Mouse (Mus musculus) spleen, postnatal 10 days (tissue): Measurements from ENCODE around the gene Vasn.

Experiments used
- DNase-seq, 2 experiments: peaks; one replicate each; pipeline ENCODE4 v3.0.0; 2021 to 2022; ENCODE audit warnings: low spot score in 2 of 2

Gene Vasn

GRCm38 (mm10) chr16:4639831-4640237, at the start of gene Vasn, which contains the start of gene Dnaja3:
Gene Vasn, plus strand, starts transcription at chr16:4639941.
Gene Dnaja3, plus strand, starts transcription at chr16:4639989.
- DNase-seq: peak; percentile 60 to 85

DNA sequence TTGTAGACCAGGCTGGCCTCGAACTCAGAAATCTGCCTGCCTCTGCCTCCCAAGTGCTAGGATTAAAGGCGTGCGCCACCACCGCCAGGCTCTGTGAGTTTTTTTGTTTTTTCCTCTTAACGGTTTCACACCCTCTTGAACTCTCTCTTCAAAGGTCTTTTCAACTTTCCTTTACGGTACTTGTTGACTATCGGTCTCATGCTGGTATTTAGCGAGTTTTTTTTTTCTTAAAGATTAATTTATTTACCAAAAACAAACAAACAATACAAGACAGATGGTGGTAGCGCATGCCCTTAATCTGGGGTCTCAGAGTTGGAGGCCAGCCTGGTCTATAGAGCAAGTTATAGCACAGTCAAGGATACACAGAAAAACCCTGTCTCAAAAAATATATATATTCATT, 49.5 kb upstream of the Vasn start:
- DNase-seq: no peak

DNA sequence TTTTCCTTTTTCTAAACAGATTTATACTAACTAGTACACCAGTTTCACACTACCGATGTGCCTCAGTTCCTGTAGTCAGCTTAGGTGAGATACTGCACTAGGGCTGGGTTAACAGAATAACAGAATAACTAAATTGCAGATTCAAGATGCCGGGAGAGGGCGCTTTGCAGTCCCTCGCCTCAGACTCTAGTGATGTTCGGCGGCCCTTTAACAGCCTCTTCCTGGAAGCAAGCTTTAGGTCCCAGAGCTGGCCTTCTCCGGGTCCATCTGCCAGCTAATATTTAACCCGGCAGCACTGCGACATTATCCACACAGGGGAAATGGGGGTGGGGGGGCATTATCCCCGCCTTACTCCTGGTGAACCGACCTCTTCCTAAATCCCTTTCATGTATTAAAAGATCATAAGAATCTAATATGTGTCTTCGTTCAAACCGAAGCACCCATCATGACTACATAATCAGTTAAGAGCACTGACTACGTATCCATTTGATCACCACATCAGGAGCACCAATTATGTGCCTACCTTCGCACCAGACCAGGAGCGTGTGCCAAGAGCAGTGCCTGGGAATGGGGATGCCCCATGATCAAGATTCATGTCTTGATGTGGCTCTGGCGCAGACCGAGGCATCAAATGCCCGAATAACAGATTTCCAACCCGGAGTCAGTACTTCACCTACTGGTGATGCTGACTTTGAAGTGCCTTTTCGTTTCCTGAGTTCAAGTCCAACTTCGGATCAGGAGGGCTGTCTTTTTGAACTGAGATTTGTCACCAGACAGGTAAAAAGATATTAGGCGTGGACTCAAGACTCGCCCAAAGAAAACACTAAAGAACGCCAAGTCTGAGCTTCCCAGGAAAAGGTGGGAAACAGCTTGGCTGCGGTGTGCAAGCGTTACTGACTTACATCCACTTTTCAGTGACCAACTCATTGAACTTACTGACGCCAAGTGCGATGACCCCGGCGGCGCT, 46.5 kb upstream of the Vasn start:
- DNase-seq: peak in 1 of 2 experiments; percentile 65

DNA sequence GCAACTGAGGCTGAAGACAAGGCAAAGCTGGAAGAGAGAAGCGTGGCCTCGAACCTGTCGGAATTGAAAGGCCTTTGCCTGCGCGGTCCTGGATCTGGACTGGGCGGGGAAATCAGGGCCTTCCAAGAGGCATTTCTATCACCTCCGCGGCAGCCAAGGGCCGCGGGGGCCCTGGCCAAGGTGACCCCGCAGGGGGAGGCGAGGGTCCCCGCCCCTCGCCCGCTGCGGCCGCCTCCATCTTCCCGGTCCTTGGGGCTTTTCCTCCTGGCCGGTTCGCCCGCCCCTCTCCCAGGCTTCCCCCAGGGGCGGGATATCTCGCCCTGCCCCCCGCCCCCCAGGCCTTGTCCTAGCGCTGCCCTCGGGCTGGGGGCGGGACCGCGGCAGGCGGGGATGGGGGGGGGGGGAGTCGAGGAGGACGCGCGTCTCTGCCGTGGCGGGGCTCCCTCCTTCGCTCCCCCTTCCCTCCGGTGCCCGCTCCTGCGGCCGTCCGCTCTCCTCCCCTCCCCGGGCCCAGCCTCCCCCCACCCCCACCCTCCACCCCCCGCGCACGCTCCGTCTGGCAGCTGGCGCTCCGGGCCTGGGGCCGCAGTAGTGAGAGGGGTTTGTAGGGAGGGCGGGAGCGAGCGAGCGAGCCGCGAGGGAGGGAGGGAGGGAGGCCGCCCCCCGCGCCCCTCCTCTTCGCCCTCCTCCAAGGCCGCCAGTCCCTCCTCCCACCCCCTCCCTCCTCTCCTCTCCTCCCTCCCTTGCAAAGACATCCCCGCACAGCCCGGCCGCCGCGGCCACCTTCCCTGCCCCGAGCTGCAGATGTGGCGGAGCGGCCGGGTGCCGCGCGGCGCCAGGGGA, 45.5 kb upstream of the Vasn start, which contains the start of gene Glis2:
Glis2 (plus strand) TSS at position 743 of the 843 bp plus-strand sequence.
- DNase-seq: no peak

- DNase-seq: peak in 1 of 2 experiments; percentile 29
Observed at GRCm38 (mm10) chr16:4594814-4595526, 44.8 kb upstream of the Vasn start.

- DNase-seq: peak in 1 of 2 experiments; percentile 26
Observed at GRCm38 (mm10) chr16:4595527-4595963, 44.2 kb upstream of the Vasn start.

DNA sequence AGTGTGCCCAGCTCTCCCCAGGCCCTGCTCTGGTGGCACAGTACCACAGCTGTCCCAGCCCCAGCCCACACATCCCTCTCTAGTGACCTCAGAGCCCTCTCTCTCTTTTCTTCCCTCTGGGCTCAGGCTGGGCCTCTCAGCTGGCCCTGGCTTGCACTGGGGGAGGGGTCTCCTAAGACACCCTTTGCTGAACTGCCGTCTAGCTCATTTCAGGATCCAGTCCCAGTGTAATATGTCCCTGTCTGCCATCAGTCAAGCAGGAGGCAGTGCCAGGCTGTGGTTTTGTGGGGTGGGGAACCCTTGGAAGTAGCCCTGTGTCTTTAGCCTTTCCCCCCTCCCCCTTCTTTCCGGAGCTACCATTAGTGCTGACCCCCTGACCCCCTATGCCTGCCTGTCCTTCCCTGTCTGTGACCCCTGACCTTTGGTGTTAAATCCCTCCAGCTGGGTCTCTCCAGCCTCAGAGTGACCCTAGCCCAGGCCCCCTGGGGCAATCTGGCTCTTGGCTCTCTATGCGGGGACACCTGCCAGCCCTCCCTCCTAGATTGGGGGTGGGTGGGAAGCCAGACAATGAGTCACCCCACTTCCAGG, 43.5 kb upstream of the Vasn start:
- DNase-seq: no peak

GRCm38 (mm10) chr16:4596836-4597235, 42.9 kb upstream of the Vasn start:
- DNase-seq: no peak

- no peak for DNase-seq
Observed at GRCm38 (mm10) chr16:4597296-4597695, 42.4 kb upstream of the Vasn start.

DNA sequence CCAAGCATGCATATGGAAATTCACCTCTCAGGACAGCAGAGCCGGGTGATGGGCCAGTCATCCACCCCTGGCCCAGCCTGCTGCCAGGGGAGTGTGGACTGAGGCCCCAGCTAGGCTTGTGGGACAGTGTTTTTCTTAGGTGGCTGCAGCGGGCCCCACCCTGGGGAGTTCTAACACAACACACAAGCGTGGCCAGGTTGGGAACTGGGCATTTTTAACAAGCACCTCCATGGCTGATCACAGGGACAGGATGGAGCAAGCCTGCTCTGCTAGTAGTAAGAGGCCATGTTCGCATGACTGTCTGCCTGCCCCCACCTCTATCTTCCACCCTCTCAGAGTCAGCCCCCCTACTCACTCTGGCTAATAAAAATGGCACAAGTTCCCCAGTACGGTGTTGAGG, 41.7 kb upstream of the Vasn start:
- no peak for DNase-seq

DNA sequence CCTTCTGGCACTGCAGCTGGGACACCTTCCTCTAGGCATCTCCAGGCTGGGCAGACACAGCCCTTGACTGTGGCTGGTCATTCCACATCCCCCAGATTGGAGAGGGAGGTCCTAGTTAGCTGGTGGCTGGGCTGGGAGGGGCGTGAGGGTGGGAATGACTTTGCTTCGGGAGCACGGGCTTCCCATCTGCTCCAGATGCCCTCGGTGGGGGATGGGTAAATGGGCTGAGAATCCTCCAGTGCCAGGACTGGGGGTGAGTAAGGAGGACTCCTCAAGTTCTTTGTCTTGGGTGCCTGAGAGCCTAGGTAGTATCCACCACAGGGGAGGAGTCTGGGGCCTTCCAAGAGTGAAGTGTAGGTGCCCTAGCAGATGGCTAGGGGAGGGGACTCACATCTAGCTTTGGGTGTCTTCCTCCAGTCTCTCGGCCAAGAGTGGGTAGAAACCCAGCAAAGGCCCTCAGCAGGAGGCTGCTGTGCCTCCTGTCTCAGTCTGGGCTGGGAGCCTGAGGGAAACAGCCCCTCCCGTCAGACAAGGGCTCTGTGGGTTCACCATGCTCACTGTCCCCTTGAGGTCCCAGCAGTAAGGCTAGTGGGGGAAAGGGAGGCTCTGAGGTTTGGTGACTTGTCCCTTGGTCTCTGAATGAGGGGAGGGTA, 40.7 kb upstream of the Vasn start:
- DNase-seq: no peak

GRCm38 (mm10) chr16:4599616-4600015, 40.1 kb upstream of the Vasn start:
- no peak for DNase-seq

- no peak for DNase-seq
Observed at GRCm38 (mm10) chr16:4600701-4601310, 38.9 kb upstream of the Vasn start.

GRCm38 (mm10) chr16:4602189-4602588, 37.6 kb upstream of the Vasn start:
- no peak for DNase-seq

- peak in 1 of 2 experiments; percentile 10 for DNase-seq
Observed at GRCm38 (mm10) chr16:4602766-4603452, 36.8 kb upstream of the Vasn start.

DNA sequence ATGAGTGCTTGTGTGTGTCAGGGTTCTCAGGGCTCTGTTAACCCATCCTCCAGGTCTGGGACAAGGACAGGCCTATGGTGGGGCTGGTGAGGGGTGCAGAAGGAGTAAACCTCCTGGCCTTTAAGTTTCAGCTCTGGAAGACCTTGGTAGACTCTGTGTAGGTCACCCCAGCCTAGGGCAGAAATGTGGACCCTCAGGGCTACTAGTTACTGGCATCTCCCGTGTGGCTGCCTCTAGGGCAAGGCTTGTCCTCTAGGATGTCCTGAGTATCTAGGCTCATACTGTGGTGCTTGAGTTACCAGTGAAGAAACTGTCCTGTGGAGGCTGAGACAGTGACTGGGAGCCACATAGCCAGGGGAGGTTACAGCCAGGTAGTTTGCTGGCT, 36.3 kb upstream of the Vasn start:
- no peak for DNase-seq

GRCm38 (mm10) chr16:4604293-4604837, 35.4 kb upstream of the Vasn start:
- DNase-seq: peak in 1 of 2 experiments; percentile 12

GRCm38 (mm10) chr16:4605514-4606131, 34.1 kb upstream of the Vasn start:
- no peak for DNase-seq
